In genomic region chr4:129926544-129926943, GRCm38 (mm10) we compare ENCODE assay signal across 13 mouse cellular contexts. TPM values are rescaled to one million over a fixed set of nuclear protein-coding genes. Genes with fewer than 3 reads are reported as not detected.
DNase-seq lines count a peak whose midpoint lies in the region; ATAC-seq and TF ChIP-seq lines count a peak whose summit lies in the region.
"Had no signal": no experiment of that assay in that cellular context is flagged by ENCODE, and none has a peak within 500 bp of the region (broad histone marks: within the 10 kb centered on the region; RNA-seq: fewer than 3 reads in every experiment).

No protein-coding gene starts in this region.

- TF ChIP-seq POLR2A in spleen, adult 2 months (IDR thresholded peaks at IDR 0.05; ENCODE audit: low read depth, low read length) = no peak

- WGBS in intestine, embryonic 15.5 days = 28% methylated on average over 8 of the region's 8 CpGs
- 17% methylated on average over 8 of the region's 8 CpGs for WGBS in intestine, postnatal 0 days
- WGBS in heart, postnatal 0 days = 4% methylated on average over 8 of the region's 8 CpGs
- WGBS in spleen, adult 2 months = 6% methylated on average over 8 of the region's 8 CpGs

- 0 out of 2 replicates have a peak, but pooled peaks have one; percentile 17 for TF ChIP-seq EP300 in heart, postnatal 0 days (IDR thresholded peaks at IDR 0.05; ENCODE audit: low read depth)

- no peaks in the 10 kb centered on the region for H3K4me1 ChIP-seq in intestine, embryonic 15.5 days (replicated peaks)
- no peaks in the 10 kb centered on the region for H3K4me1 ChIP-seq in intestine, postnatal 0 days (replicated peaks; ENCODE audit: control insufficient read depth, insufficient read depth, low read length)
- peaks cover 18% of the 10 kb centered on the region for H3K4me1 ChIP-seq in heart, postnatal 0 days (ENCODE audit: control insufficient read depth, insufficient read depth)
- peaks cover 23% of the 10 kb centered on the region; the same call in 1 of the 2 replicates for H3K4me1 ChIP-seq in spleen, adult 2 months (ENCODE audit: control insufficient read depth, insufficient read depth, insufficient read length)

- no peaks in the 10 kb centered on the region for H3K9me3 ChIP-seq in intestine, embryonic 15.5 days
- no peaks in the 10 kb centered on the region for H3K9me3 ChIP-seq in intestine, postnatal 0 days (ENCODE audit: control insufficient read depth)
- H3K9me3 ChIP-seq in heart, postnatal 0 days (replicated peaks; ENCODE audit: control insufficient read depth, low read length) = no peaks in the 10 kb centered on the region
- H3K9me3 ChIP-seq: forebrain, embryonic 15.5 days had no signal

- peak; percentile 26 to 38 for DNase-seq in gastrocnemius, adult 8-10 months (ENCODE audit: low spot score in 2 of 2)
- peak; percentile 84 for DNase-seq in heart, postnatal 0 days (ENCODE audit: low spot score)
- DNase-seq in spleen, adult 2 months (ENCODE audit: low read depth in 1 of 2, low spot score in 2 of 2) = peak; percentile 28 to 53
- no peak for DNase-seq in yolk sac, embryonic 10.5 days (ENCODE audit: low spot score)
- no peak for DNase-seq in urinary bladder, postnatal 10 days (ENCODE audit: low spot score)
- DNase-seq: kidney, adult 2 months had no signal

- no peaks in the 10 kb centered on the region for H3K27me3 ChIP-seq in intestine, embryonic 15.5 days (replicated peaks)
- H3K27me3 ChIP-seq in intestine, postnatal 0 days (replicated peaks; ENCODE audit: control insufficient read depth, insufficient read depth, low read length) = no peaks in the 10 kb centered on the region
- no peaks in the 10 kb centered on the region for H3K27me3 ChIP-seq in heart, postnatal 0 days (ENCODE audit: control insufficient read depth, insufficient read depth, low read length)
- H3K27me3 ChIP-seq in spleen, adult 2 months (ENCODE audit: control insufficient read depth, insufficient read depth, low read length) = no peaks in the 10 kb centered on the region
- H3K27me3 ChIP-seq: forebrain, embryonic 15.5 days had no signal

- no peak overlapping the region for H3K9ac ChIP-seq in intestine, embryonic 15.5 days
- H3K9ac ChIP-seq in intestine, postnatal 0 days (ENCODE audit: low read depth, low read length) = no peak overlapping the region
- H3K9ac ChIP-seq in heart, postnatal 0 days (replicated peaks; ENCODE audit: low read depth, low read length) = no peak overlapping the region
- H3K9ac ChIP-seq: forebrain, embryonic 15.5 days had no signal

- no peak overlapping the region for H3K4me2 ChIP-seq in intestine, embryonic 15.5 days (replicated peaks)
- no peak overlapping the region for H3K4me2 ChIP-seq in intestine, postnatal 0 days (replicated peaks; ENCODE audit: low read depth)
- H3K4me2 ChIP-seq in heart, postnatal 0 days (ENCODE audit: low read depth, low read length) = no peak overlapping the region; the same call in 1 of the 2 replicates
- H3K4me2 ChIP-seq: forebrain, embryonic 15.5 days had no signal

- 0 out of 2 replicates have a peak, but pooled peaks have one; percentile 44 for ATAC-seq in intestine, embryonic 15.5 days
- no peak for ATAC-seq in intestine, postnatal 0 days
- ATAC-seq in heart, postnatal 0 days (ENCODE audit: insufficient read depth, low read depth) = peak; percentile 78
- ATAC-seq in cerebellum, adult (ENCODE audit: insufficient number of reproducible peaks, low FRiP score, low TSS enrichment) = no peak
- ATAC-seq: forebrain, embryonic 15.5 days had no signal

- no peak overlapping the region for H3K4me3 ChIP-seq in intestine, embryonic 15.5 days (replicated peaks)
- H3K4me3 ChIP-seq in intestine, postnatal 0 days (ENCODE audit: low read depth, low read length) = no peak overlapping the region
- H3K4me3 ChIP-seq in heart, postnatal 0 days (ENCODE audit: low read depth, low read length) = no peak overlapping the region
- H3K4me3 ChIP-seq in spleen, adult 2 months (ENCODE audit: extremely low read depth, insufficient read depth, insufficient read length) = no peak overlapping the region
- H3K4me3 ChIP-seq: forebrain, embryonic 15.5 days had no signal

- TF ChIP-seq CTCF in intestine, postnatal 0 days (IDR thresholded peaks at IDR 0.05; ENCODE audit: low read depth) = no peak
- TF ChIP-seq CTCF in heart, postnatal 0 days (IDR thresholded peaks at IDR 0.05; ENCODE audit: low read depth) = no peak
- TF ChIP-seq CTCF in spleen, adult 2 months (IDR thresholded peaks at IDR 0.05; ENCODE audit: extremely low read depth, insufficient read depth, insufficient read length, insufficient replicate concordance) = no peak

- no peaks in the 10 kb centered on the region for H3K36me3 ChIP-seq in intestine, embryonic 15.5 days
- H3K36me3 ChIP-seq in intestine, postnatal 0 days (ENCODE audit: control insufficient read depth, insufficient read depth) = no peaks in the 10 kb centered on the region
- H3K36me3 ChIP-seq in heart, postnatal 0 days (replicated peaks; ENCODE audit: control insufficient read depth, insufficient read depth, low read length) = no peaks in the 10 kb centered on the region
- H3K36me3 ChIP-seq in spleen, adult 2 months (ENCODE audit: control insufficient read depth, insufficient read depth, low read length) = no peaks in the 10 kb centered on the region
- H3K36me3 ChIP-seq: forebrain, embryonic 15.5 days had no signal

- no peak overlapping the region for H3K27ac ChIP-seq in intestine, embryonic 15.5 days
- no peak overlapping the region for H3K27ac ChIP-seq in intestine, postnatal 0 days (ENCODE audit: low read depth, low read length)
- peak overlapping the region; percentile 96 for H3K27ac ChIP-seq in heart, postnatal 0 days (ENCODE audit: low read depth)
- peak overlapping the region; percentile 96 for H3K27ac ChIP-seq in spleen, adult 2 months (ENCODE audit: insufficient read depth, low read length)
- H3K27ac ChIP-seq: forebrain, embryonic 15.5 days; macrophage had no signal

RNA-seq across cellular contexts. Expression of gene Spocd1, which starts 2.5 kb away (rescaled TPM):
- polyA plus RNA-seq in intestine, embryonic 15.5 days (2015; fragmentation: Nextera tagmentation; extraction: Ambion mirVana) = 0.09 TPM in 1 of 2 replicates, not detected in the other
- not detected in 2 replicates for polyA plus RNA-seq in intestine, postnatal 0 days (2015; fragmentation: Nextera tagmentation; extraction: Ambion mirVana)
- total RNA-seq in gastrocnemius, adult 8-10 months (2022) = not detected
- 0.70 TPM in 1 of 2 replicates, not detected in the other for total RNA-seq in heart, postnatal 0 days (2014; rRNA removed; ENCODE audit: low replicate concordance)
- polyA plus RNA-seq in heart, postnatal 0 days (2015; fragmentation: Nextera tagmentation; extraction: Ambion mirVana) = 0.04 and 0.05 TPM in 2 replicates
- 0.07 and 0.11 TPM in 2 replicates for polyA plus RNA-seq in spleen, adult 2 months (2012; rRNA removed)
- total RNA-seq: neutrophil, adult 5-6 weeks had no signal
- polyA plus RNA-seq: forebrain, embryonic 15.5 days; kidney, adult 2 months; macrophage; stomach, embryonic 14.5 days had no signal

RNA-seq across cellular contexts. Expression of gene Adgrb2, which starts 58.1 kb away (rescaled TPM):
- 2.2 and 2.6 TPM in 2 replicates for polyA plus RNA-seq in intestine, embryonic 15.5 days (2015; fragmentation: Nextera tagmentation; extraction: Ambion mirVana)
- 0.43 and 0.70 TPM in 2 replicates for polyA plus RNA-seq in intestine, postnatal 0 days (2015; fragmentation: Nextera tagmentation; extraction: Ambion mirVana)
- 1 to 10 TPM in 2 of 4 experiments, under 1 TPM in 2; 0.29 to 2.3 (median 1.1) TPM for total RNA-seq in gastrocnemius, adult 8-10 months (2022)
- 7.3 and 10.6 TPM in 2 replicates for total RNA-seq in heart, postnatal 0 days (2014; rRNA removed; ENCODE audit: low replicate concordance)
- polyA plus RNA-seq in heart, postnatal 0 days (2015; fragmentation: Nextera tagmentation; extraction: Ambion mirVana) = 0.48 and 0.59 TPM in 2 replicates
- 4.0 and 6.4 TPM in 2 replicates for polyA plus RNA-seq in spleen, adult 2 months (2012; rRNA removed)
- total RNA-seq: neutrophil, adult 5-6 weeks had no signal
- polyA plus RNA-seq: macrophage had no signal

Comparison
In these comparisons a context has a peak if more than half of its experiments do, and no peak if none do; other contexts are left out.
1. ATAC-seq: peak in intestine, embryonic 15.5 days (single experiment) and heart, postnatal 0 days (single experiment); none in intestine, postnatal 0 days (single experiment) and cerebellum, adult (single experiment).
2. H3K27ac ChIP-seq: peak in heart, postnatal 0 days (single experiment) and spleen, adult 2 months (single experiment); none in intestine, embryonic 15.5 days (single experiment) and intestine, postnatal 0 days (single experiment).
3. DNase-seq: peak in gastrocnemius, adult 8-10 months (2 of 2), heart, postnatal 0 days (single experiment) and spleen, adult 2 months (2 of 2); none in yolk sac, embryonic 10.5 days (single experiment) and urinary bladder, postnatal 10 days (single experiment).